Mouse (Mus musculus) cerebellum, postnatal 4 days (tissue): ENCODE measurements around the gene Smim27.

Experiments used
- DNase-seq, 2 experiments: peaks; one replicate each; pipeline ENCODE4 v3.0.0; 2022; ENCODE audit warnings: low spot score in 2 of 2, mixed read lengths in 1 of 2

The Smim27 gene

DNA sequence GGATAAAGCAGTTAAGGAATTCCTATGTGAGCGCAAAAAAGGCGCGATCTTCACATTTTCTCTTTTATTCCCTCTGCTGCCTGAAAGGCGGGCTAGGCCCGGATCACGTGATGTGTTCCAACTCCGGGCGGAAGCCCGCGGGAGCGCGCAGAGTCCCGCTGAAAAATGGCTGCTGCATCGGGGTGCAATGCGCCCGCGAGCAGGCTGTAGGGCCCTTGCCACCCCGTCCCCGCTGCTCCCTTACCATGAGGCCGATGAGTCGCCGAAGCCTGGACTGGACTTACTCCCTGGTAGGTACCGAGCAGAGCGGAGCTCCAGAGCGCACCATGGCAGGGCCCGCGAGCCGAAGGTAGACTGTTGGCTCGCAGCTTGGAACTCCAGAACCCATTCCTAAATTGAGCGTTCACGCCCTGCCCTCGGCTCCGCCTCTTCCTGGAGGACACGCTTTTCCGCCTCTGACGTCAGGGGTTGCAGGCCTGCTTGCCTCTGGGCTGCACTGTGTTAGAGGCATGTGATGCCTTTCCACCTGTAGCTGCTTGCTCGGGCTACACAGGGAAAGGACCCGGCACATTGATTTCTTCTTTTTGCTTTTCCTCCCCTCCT, at the start of gene Smim27, which contains the start of gene Topors:
Gene Smim27, plus strand, starts transcription at position 150 of the 603 bp plus-strand sequence.
Gene Topors, minus strand, starts transcription at position 421 of the 603 bp plus-strand sequence.
- DNase-seq = peak; percentile 74 to 88

DNA sequence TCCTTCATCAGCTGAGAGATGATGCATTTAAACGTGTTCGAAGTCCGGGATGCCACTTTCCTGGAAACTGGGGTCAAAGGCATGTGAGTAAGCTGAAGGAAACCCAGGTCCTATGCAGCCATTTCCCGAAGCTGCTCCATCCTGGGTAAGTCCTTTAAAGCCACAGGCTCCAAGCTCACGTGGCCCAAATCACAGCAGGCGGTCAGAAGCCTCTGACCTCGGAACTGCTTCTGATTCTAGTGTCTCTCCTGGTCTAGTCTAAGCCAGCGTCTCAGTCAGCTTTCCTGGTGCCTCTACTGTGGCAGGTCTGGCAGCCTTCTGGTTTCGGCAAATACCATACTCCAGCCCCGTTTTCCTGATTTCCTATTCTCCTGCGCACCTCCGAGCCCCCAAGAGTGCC, 48.9 kb upstream of the Smim27 start:
- no peak for DNase-seq

DNA sequence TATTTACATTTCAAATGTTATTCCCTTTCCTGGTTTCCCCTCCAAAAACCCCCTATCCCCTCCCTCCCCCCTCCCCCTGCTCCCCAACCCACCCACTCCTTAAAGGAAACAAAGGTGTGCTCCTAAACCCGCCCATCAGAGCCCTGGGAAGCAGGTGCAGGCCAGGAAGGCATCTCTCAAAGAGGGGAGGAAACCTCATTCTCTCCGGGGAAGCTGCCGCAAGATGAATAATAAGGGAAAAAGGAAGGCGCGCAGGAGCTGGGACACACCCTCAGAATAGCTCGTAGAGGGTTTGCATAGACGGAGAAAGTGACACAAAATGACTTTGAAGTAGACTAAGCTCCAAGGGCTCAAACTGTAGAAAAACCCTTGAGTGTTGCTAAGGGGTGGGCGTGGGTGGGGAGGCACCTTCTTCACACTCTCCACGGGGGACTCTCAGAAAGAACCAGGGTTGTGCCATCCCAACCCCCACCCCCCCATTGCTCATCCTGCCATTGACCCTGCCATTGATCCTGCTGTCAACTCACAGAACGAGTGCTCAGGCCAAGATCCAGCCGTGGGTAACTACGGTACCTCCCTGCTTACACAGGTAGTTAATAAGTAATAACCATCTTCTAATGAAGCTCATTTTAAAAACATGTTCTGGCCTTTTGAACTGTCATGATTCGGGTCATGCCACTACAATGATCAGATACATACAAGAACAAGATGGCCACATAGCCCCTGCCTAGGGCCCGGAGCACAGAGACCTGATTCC, 48.2 kb upstream of the Smim27 start:
- no peak for DNase-seq

DNA sequence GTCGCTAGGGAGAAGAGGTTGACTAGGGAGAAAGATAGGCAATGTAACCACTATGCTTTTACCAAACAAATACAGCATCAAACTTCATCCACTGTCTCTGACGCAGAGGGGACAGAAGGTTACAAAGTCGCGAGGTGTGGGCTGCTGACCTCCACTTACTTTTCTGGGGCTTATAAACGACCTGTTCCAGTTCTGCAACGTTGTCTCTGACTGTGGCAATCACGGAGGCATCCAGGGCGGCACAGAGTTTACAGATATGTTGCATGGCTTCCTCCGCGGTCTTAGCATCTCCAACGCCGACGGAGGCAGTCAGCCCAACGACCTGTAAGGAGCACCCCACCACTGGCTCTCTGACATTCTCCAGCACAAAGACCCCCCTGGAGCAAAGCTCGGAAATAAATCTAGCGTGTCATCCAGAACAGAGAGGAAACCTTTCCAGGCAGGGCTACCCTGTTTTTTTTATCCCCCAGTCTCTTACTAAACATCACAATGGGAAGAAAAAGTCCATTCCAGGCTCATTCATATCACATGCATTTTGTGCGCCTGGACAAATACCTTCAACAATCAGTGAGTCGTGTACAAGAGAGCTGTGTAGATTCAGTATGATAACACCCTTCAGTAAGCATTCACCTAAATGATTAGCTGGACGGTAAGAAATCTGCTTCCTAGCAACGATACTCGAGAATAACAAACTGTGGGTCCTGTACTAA, 47.3 kb upstream of the Smim27 start:
- DNase-seq = no peak

DNA sequence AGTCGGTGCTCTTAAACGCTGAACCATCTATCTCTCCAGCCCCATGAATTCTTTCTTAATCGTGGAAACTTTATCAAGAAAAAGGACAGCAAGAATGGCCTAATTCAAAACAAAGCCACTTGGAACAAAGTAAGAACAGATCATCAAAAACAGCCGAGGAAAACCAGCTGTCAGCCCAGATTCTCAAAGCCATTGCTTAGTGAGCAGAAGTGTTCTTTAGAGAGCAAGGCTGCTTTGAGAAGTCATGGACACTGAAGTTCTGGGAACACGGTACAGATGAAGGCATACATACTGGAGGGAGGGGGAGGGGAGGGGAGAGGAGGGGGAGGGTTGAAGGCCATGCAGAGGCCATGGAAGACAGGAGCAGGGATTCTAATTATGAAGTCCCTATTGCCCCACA, 43.3 kb upstream of the Smim27 start:
- no peak for DNase-seq

DNA sequence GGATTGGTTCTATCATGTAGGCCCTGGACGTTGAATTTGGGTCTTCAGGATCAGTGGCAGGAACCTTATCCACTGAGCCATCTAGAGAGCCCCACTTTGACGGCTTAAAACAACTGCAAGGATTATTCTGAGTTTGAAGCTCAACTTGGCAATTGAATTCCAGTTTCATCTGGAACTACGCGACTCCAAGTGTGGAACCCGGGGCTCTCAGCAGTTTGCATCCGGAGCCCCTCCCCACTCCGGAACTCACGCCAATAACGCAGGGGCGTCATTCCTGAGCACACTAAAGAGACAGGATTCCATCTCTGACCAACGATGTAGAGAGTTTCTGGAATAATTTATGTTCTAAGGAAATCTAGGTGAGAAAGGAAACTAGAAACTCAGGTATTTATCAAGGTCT, 42.2 kb upstream of the Smim27 start:
- DNase-seq = no peak

DNA sequence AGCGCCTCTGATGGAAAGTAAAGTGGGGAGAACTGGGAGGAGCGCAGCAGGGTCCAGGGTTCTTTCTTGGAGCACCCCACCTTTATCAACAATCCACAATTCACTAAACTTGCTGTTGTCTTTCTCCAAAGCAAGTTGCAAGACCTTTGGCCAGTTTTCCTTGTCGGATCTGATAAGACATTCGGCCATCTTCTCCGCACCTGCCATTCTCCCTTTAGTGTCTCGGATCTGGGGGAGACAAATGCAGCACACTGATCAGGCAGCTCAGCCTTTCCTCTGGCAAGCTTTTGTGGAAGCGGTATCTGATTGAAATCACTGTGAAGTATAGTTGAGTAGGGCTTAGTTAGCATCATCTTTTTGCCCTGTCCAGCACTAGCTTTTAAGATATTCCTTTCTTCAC, 41.5 kb upstream of the Smim27 start:
- no peak for DNase-seq

DNA sequence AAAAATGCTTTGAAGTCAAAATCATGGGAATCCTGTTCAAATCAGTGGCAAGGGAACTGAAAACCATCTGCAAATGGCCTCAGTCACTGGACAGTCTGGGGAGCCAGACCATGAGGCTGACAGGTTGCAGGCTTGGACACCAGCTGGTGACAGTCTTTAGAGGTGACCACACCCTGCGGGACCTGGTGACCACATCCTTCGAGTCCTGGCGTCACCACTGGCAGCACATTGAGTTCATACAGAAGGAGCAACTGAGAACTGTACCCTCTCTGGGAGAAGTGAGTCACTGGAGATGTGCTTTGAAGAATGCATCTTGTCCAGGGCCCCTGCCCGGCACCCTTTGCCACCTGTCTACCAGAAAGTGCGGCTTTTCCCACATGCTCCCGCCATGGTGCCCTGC, 39.7 kb upstream of the Smim27 start:
- no peak for DNase-seq

DNA sequence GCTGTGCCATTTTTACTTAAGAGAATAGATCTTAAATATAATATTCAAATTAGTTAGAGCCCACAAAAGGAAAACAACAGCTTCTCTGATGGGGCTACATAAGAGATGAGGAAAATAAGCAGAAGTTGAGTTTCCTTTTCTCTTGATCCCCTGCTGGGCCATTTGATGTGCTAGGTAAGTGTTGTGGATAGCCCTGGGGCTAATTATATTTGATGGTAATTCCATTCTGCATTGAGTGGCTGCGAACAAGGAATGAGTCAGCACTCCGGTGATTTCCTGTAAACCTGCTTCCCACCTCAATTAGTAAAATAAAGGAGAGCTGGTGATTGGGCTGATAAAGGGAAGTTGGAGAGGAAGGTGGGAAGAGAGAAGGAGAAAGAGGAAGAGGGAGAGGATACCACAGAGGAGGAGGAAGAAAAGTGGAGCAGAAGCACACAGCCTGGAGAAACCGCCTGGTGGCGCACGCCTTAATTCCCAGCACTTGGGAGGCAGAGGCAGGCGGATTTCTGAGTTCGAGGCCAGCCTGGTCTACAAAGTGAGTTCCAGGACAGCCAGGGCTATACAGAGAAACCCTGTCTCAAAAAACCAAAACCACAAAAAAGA, 36.2 kb upstream of the Smim27 start:
- DNase-seq = no peak

DNA sequence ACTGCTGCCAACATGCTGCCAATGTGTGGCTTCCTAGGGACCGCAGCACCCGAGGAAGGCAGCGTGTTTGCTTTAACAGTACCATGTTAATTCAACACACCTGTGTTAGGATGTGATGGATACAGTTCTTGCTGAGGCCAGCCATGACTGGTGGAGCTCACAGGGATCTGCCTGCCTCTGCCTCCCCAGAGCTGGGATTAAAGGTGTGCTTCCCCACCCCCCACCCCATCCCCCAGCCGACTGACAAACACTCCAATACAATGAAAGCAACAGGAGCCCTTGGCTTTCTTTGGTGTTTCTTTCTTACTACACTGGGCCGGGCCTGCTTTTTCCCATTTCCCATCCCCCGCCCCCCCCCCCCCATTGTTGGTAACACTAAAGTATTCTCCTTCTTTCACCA, 35.1 kb upstream of the Smim27 start:
- no peak for DNase-seq

DNA sequence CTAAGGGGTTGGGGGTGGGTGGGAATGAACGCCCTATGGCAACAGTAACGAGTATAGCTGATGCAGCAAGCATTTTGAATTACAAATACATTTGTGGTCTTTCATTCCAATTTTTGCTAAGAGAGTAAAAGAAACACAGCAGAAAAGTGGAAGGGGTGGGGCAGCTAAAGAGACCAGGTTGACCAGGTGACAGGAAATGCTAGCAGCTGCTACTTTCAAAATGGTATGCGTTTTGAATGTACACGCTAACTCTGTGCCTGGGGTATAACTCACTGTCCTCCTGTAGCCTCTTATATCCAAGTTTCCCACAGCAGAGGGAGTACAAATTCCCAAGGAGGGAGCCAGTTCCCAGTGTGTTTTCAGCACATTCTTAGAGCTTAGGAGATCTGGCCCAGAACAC, 32.5 kb upstream of the Smim27 start:
- DNase-seq = no peak

DNA sequence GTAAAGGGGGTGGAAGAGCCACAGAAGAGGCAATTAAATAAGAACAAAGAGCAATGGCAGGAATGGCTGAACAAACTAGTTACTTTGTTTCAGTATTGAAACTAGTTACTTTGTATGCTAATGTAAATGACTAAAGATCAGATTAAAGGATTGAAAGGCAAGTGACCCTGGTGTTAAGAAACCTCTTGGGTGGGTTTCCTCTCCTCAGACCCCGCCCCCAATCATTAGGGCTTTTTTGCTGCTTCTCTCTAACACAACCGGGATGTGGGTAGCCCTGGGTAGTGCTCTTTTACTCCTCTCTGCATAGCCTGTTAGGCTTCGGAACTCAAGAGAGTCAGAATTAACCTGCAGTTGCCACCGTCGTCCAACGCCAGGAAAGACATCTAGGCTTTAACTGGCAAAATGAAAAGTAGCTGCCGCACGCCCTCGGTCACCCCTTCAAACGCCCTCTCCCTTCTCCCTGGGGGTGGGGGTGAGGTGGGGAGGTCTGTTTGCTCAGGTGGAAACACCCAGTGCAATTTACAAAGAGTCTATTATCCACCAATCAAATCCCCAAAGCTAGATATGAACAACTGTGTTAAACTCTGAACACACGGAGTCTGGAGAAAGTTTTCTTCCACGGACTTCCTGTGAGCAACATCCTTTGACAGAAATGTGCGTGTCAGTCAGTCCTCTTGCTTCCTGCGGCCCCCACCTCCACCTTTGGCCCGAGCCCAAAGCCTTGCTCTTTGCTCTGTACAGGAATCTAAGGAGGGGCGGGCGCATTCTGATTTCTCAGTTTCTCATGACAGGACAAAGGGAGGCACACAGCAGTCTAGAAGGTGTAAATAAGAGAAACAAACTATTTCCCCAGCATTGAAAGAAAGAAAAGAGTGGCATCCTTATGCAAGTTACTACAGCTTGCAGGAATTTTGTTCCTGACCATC, 30.6 kb upstream of the Smim27 start:
- DNase-seq = no peak

DNA sequence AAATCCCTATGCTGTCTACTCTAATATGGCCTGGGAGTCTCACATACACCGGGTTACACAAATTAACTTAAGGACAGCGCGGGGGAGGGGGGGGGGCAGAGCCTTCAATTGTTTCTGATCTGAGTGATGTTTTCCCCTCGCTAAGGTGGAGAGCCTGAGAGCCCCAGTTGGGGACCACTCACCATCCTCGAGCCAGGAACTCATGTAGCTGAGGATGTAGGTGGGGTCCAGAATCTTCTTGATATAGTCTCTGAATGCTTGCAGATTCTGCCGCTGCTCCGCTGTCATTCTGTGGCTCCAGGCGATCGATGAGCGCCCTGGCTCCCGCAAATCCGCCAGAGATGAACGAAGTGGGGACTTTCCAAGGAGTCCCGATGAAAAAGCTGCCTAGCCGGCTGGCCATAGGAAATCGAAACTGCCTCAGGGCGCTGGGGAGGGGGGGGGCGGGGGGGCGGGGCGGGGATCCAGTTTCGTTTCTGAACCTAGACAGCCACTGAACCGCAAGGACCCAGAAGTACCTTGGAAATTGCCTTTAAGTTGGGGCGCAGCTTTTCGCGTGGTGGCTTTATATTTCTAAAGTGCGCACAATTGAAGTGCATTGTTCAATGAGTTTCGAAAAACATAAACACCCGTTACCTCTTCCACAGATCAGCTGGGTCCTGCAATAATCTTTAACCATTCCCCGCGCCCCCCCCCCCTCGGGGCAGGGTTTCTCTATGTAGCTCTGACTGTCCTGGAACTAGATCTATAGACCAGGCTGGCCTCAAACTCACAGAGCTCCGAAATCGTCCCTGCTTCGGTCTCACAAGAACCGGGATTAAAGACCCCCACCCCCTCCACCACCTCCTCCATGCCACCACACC, 29.7 kb upstream of the Smim27 start, which contains the start of gene Ddx58:
Gene Ddx58, minus strand, starts transcription at position 420 of the 863 bp plus-strand sequence.
- no peak for DNase-seq

DNA sequence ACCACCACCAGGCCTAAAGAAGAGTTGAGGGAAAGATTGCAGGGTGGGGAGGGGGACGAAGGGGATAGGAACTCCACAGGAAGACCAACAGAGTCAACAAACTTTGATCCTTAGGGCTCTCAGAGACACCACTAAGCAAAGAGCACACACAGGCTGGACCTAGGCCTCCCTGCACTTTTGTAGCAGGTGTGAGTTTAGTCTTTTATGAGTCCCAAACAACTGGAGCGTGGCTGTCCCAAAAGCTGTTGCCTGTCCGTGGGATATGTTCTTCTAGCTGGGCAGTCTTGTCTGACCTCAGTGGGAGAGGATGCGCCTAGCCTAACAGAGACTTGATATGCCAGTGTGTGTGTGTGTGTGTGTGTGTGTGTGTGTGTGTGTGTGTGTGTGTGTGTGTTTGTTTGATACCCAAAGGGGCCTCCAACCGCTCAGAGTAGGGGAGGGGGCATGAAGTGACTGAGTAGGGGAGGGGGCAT, 29.1 kb upstream of the Smim27 start:
- no peak for DNase-seq

DNA sequence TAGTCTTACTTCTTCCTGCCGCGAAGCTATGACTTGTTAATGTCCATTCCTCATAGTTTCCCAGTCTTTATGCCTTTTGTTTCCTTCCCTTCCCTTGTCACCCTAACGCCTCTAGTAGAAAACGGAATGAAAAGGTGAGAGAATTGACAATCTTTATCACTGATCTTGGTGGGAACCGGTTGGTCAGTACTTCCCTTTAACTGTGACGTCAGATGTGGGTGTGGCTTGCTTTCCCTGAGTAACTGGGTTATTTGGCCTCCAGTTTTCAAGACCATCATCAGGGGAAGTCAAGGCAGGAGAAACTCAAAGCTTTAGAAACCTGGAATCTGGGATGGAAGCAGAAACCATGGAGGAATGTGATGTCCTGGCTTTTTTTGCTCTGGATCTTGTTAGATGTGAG, 27.5 kb upstream of the Smim27 start:
- no peak for DNase-seq

DNA sequence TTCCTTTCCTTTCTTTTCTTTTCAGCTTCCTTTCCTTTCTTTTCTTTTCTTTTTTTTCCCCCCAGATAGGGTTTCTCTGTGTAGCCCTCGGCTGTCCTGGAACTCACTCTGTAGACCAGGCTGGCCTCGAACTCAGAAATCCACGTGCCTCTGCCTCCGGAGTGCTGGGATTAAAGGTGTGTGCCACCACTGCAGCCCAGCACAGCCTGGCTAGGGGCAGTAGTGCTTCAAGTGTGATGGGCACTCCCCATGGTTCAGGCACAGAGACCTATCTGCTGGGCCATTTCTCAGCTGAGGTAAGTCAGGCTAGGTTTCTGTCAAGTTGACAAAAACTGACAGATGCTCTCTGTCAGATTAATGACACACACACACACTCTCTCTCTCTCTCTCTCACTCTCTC, 26.4 kb upstream of the Smim27 start:
- no peak for DNase-seq

DNA sequence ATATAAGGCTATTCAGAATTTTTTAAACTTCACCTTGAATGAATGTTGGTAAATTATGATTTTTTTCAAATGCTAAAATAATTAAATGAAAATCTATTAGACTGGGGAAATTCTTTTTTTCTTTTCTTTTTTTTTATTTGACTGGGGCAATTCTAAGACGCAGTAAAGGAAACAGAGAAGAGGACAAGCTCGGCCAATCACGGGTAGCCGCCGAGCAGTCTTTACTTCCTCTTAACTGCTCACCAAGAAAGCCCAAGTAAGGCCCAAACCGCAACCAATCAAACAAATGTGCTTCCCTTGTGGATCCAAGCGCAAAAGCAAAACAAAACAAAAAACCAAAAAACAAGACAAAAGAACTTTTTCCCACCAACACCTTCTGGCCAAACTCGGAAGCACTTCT, 25.3 kb upstream of the Smim27 start:
- no peak for DNase-seq

DNA sequence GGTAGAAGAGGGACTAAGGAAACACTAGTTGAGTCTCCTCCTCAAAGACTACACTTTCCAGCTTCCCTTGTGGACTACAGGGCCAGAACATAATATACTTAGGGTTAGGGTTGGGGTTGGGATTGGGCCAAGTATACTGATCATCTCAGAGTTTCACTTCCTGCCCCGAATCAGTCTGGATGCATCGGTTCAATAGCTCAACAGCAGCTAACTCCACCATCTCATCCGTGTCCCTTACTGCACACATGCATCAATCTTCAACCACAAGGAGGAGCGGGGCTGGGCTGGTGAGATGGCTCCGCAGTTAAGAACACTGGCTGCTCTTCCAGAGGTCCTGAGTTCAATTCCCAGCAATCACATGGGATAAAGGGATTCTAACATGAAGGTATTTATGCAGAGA, 18.4 kb upstream of the Smim27 start:
- no peak for DNase-seq

DNA sequence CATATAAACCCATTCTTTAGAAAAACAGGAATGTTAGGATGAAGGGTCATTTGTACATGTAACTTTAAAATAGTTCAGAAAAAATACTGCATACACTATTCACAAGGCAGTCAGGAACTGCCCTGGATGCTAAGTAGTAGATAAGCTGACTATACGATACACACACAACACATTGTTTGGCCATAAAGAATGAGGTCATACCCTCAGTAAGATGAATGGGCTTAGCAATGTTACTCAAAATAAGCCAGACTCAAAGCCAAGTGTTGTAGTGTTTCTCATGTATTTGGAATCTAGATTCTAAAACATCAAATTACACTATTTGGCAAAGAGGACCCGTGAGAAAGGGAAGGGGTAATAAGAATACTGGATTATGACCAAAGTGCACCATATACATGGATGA, 15.6 kb upstream of the Smim27 start:
- DNase-seq = no peak

DNA sequence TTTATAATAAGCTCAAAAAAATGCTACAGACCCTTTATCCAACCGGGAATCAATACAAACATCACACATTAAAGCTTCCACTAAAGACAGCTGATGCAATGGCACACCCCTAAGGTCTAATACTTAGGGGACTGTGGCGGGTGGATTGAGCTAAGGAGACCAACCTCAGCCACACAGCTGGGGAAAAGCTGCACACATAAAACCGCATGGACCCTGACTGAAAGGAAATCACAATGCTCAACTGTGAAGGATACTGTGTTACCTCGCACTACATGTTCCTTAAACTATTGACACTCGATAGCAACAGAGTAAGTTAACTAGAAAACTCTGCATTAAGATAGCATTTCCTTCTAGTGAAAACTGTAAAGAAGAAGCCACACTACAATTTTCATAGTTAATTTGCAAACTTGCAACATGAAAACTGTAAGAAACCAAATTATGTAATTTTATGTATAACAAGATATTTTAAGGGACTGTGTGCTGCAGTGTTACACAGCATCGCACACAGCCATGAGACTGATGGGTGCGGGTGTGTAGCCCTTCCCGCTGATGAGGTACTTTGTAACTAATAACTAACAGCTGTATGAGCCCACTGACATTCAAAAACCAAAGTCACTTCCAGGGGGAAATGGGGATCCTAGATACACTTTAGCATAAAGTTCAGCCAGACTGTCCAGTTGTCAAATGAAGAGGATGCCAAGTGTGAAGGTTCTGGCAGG, 14.8 kb upstream of the Smim27 start:
- DNase-seq = no peak
